Mouse (Mus musculus) retina, adult 2 months (tissue): ENCODE data around the gene Lekr1.

Experiments
- DNase-seq: peaks from one replicate; pipeline ENCODE4 v3.0.0-alpha.2; 2012; ENCODE audit warnings: low read depth, low spot score

The Lekr1 gene

GRCm38 (mm10) chr3:65656451-65656850, 9.6 kb upstream of the Lekr1 start:
- DNase-seq = no peak

GRCm38 (mm10) chr3:65656902-65657660, 8.9 kb upstream of the Lekr1 start:
- DNase-seq = no peak

- DNase-seq = no peak
Observed at GRCm38 (mm10) chr3:65658081-65658612, 7.9 kb upstream of the Lekr1 start.

- DNase-seq = peak; percentile 57
Observed at GRCm38 (mm10) chr3:65658721-65659619, 7.1 kb upstream of the Lekr1 start.

GRCm38 (mm10) chr3:65659620-65659932, 6.5 kb upstream of the Lekr1 start:
- DNase-seq = no peak

- no peak for DNase-seq
Observed at GRCm38 (mm10) chr3:65660336-65660735, 5.7 kb upstream of the Lekr1 start.

- no peak for DNase-seq
Observed at GRCm38 (mm10) chr3:65661731-65662130, 4.3 kb upstream of the Lekr1 start.

- DNase-seq = no peak
Observed at GRCm38 (mm10) chr3:65663176-65663575, 2.9 kb upstream of the Lekr1 start.

- DNase-seq = no peak
Observed at GRCm38 (mm10) chr3:65670216-65670615, 4.2 kb downstream of the Lekr1 start.

- DNase-seq = no peak
Observed at GRCm38 (mm10) chr3:65673725-65674124, 7.7 kb downstream of the Lekr1 start.

GRCm38 (mm10) chr3:65680612-65681011, 14.6 kb downstream of the Lekr1 start:
- DNase-seq = no peak

- DNase-seq = no peak
Observed at GRCm38 (mm10) chr3:65689705-65690104, 23.7 kb downstream of the Lekr1 start.

GRCm38 (mm10) chr3:65690850-65691249, 24.8 kb downstream of the Lekr1 start:
- DNase-seq = no peak

- no peak for DNase-seq
Observed at GRCm38 (mm10) chr3:65699704-65700103, 33.7 kb downstream of the Lekr1 start.

- DNase-seq = no peak
Observed at GRCm38 (mm10) chr3:65714372-65714771, 48.3 kb downstream of the Lekr1 start.

GRCm38 (mm10) chr3:65717406-65717805, 51.4 kb downstream of the Lekr1 start:
- no peak for DNase-seq

GRCm38 (mm10) chr3:65722897-65723296, 56.9 kb downstream of the Lekr1 start:
- DNase-seq = no peak

GRCm38 (mm10) chr3:65723664-65724063, 57.6 kb downstream of the Lekr1 start:
- DNase-seq = no peak

GRCm38 (mm10) chr3:65737816-65738215, 71.8 kb downstream of the Lekr1 start:
- no peak for DNase-seq

GRCm38 (mm10) chr3:65744936-65745335, 78.9 kb downstream of the Lekr1 start:
- DNase-seq = no peak

GRCm38 (mm10) chr3:65764511-65765508, 98.8 kb downstream of the Lekr1 start:
- DNase-seq = no peak
